Mouse (Mus musculus) cerebellum, adult 2 months (tissue): ENCODE measurements at regions not wholly inside any gene's neighbourhood (a gene's known extent, or its start where the extent isn't known, plus 50 kb on each side); places are given as distances from the start of the nearest gene placed in this dataset.

Source experiments
- CTCF ChIP-seq: fragments of 200-500 bp; IDR thresholded peaks from 2 replicates; pipeline ENCODE4 v1.5.1; 2011; ENCODE audit warnings: low read depth, mild to moderate bottlenecking, control low read depth, low read length, moderate library complexity, borderline replicate concordance; ENCODE audit not compliant: insufficient read depth
- POLR2A ChIP-seq: fragments of 200-500 bp; IDR thresholded peaks from 2 replicates; pipeline ENCODE4 v1.6.1; 2011; ENCODE audit warnings: low read length, control low read depth, borderline replicate concordance; ENCODE audit not compliant: insufficient read depth

- no peak for TF ChIP-seq POLR2A
- no peak for TF ChIP-seq CTCF
These were observed 343.1 kb upstream of the Tenm3 start for GRCm38 (mm10) chr8:49186853-49187252.
